Comparison of ENCODE assay signal across 8 mouse cellular contexts in genomic region chr4:106987725-106988364, GRCm38 (mm10).
A peak's percentile ranks its signal among the peaks of the same experiment; 100 is the strongest.
DNase-seq lines count a peak whose midpoint lies in the region; ATAC-seq and TF ChIP-seq lines count a peak whose summit lies in the region.

No protein-coding gene starts in this region.

- TF ChIP-seq CTCF in spleen, adult 2 months (IDR thresholded peaks at IDR 0.05; ENCODE audit: extremely low read depth, insufficient read depth, insufficient read length, insufficient replicate concordance): peak; percentile 74; the same call in 1 of the 2 replicates

- no peak overlapping the region for H3K4me3 ChIP-seq in limb, embryonic 13.5 days
- H3K4me3 ChIP-seq in midbrain, embryonic 15.5 days: no peak overlapping the region
- peak overlapping the region; percentile 26; the same call in 1 of the 2 replicates for H3K4me3 ChIP-seq in spleen, adult 2 months (ENCODE audit: extremely low read depth, insufficient read depth, insufficient read length)

- TF ChIP-seq POLR2A in spleen, adult 2 months (IDR thresholded peaks at IDR 0.05; ENCODE audit: low read depth, low read length): no peak

- H3K4me2 ChIP-seq in limb, embryonic 13.5 days (replicated peaks): peak overlapping the region; percentile 5; the same call in 1 of the 2 replicates
- H3K4me2 ChIP-seq in midbrain, embryonic 15.5 days: no peak overlapping the region

- 35% methylated on average over 7 of the region's 7 CpGs for WGBS in limb, embryonic 13.5 days
- 18% methylated on average over 7 of the region's 7 CpGs for WGBS in midbrain, embryonic 15.5 days
- 13% methylated on average over 7 of the region's 7 CpGs for WGBS in spleen, adult 2 months

- peak overlapping the region; percentile 58; the same call in 1 of the 2 replicates for H3K27ac ChIP-seq in limb, embryonic 13.5 days
- H3K27ac ChIP-seq in midbrain, embryonic 15.5 days: peak overlapping the region; percentile 63; the same call in 1 of the 2 replicates
- H3K27ac ChIP-seq in spleen, adult 2 months (ENCODE audit: insufficient read depth, low read length): no peak overlapping the region

- H3K36me3 ChIP-seq in limb, embryonic 13.5 days: peaks cover 14% of the 10 kb centered on the region; the same call in 1 of the 2 replicates
- H3K36me3 ChIP-seq in midbrain, embryonic 15.5 days (replicated peaks): no peaks in the 10 kb centered on the region
- H3K36me3 ChIP-seq in spleen, adult 2 months (ENCODE audit: control insufficient read depth, insufficient read depth, low read length): no peaks in the 10 kb centered on the region

- no peak for ATAC-seq in limb, embryonic 13.5 days (ENCODE audit: low FRiP score, low read depth)
- no peak for ATAC-seq in midbrain, embryonic 15.5 days (replicated peaks)

- peak; percentile 69 for DNase-seq in 3134 (ENCODE audit: extremely low read depth, insufficient read length, low spot score)
- DNase-seq in adrenal gland, adult 2 months: peak; percentile 91
- peak; percentile 78 for DNase-seq in embryo, embryonic 11 days
- peak; percentile 55 for DNase-seq in gonadal fat pad, adult 2 months (ENCODE audit: low read depth)
- peak; percentile 84 for DNase-seq in kidney, adult 11 months
- peak; percentile 38 to 79 for DNase-seq in spleen, adult 2 months (ENCODE audit: low read depth in 1 of 2, low spot score in 2 of 2)

- no peaks in the 10 kb centered on the region for H3K9me3 ChIP-seq in limb, embryonic 13.5 days
- H3K9me3 ChIP-seq in midbrain, embryonic 15.5 days: no peaks in the 10 kb centered on the region

- H3K27me3 ChIP-seq in limb, embryonic 13.5 days: no peaks in the 10 kb centered on the region
- H3K27me3 ChIP-seq in midbrain, embryonic 15.5 days (replicated peaks): no peaks in the 10 kb centered on the region
- H3K27me3 ChIP-seq in spleen, adult 2 months (ENCODE audit: control insufficient read depth, insufficient read depth, low read length): no peaks in the 10 kb centered on the region

- peaks cover 74% of the 10 kb centered on the region for H3K4me1 ChIP-seq in limb, embryonic 13.5 days
- H3K4me1 ChIP-seq in midbrain, embryonic 15.5 days: peaks cover 92% of the 10 kb centered on the region
- H3K4me1 ChIP-seq in spleen, adult 2 months (ENCODE audit: control insufficient read depth, insufficient read depth, insufficient read length): peaks cover 5% of the 10 kb centered on the region; the same call in 1 of the 2 replicates

- no peak overlapping the region for H3K9ac ChIP-seq in limb, embryonic 13.5 days
- no peak overlapping the region for H3K9ac ChIP-seq in midbrain, embryonic 15.5 days
